Mouse (Mus musculus): Measurements from ENCODE around the gene Gm20824.
"Not testable (repeated sequence)": the region's sequence is repeated elsewhere in the genome, so short reads cannot be mapped to it uniquely, and the experiment has no call there.

Gene Gm20824

GRCm38 (mm10) chrY:8257607-8258006 is at the start of gene Gm20824:
Gm20824 (plus strand) TSS chrY:8257907.
- not testable (repeated sequence) for DNase-seq (ENCODE audit: low spot score in 2 of 2)
